Mouse (Mus musculus): ENCODE measurements around the gene Gabbr2. TPM values are rescaled to one million over a fixed set of nuclear protein-coding genes. Genes with fewer than 3 reads are reported as not detected.

The Gabbr2 gene
- total RNA-seq, 2 experiments from 2014 or later = 203 to 223 TPM

- H3K27ac ChIP-seq = peak overlapping the region; percentile 90
- peak; percentile 40 to 86 for DNase-seq (ENCODE audit: low spot score in 2 of 2)
- H3K4me3 ChIP-seq = peak overlapping the region; percentile 34
- no peak for TF ChIP-seq CTCF (conservative IDR thresholded peaks at IDR 0.05)
Observed at GRCm38 (mm10) chr4:47010400-47011231, 18.9 kb upstream of the Gabbr2 start.

DNA sequence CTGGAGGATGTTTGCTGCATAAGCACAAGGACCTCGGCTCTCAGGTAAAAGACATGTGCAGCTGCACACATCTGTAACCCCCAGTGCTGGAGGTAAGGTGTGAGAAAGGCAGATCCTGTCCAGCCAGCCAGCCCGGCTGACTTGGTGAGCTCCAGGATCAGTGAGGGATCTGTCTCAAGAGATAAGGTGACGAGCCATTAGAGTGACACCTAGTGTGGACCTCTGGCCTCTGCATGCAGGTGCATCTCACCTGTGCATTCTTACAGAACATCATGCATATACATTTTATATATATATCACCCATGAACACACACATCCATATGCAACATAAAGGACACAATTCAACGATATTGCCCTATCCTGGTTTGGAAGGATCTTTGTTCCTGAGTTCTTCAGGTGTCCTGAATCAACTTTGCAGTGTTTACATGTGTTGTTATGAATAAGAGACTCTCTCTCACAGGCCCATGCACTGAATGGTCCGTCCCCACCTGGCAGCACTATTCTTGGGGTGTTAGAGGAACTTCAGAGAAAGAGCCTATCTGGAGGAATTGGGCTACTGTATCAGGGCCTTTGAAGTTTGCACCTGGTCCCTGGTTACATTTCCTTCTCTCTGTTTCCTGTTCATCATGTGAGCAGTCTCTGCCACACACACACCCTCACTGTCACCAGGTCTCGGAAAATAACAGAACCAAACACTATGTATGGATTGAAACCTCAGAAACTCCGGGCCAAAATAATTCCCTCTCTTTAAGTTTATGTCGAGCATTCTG is 9.1 kb upstream of the Gabbr2 start:
- DNase-seq (ENCODE audit: low spot score in 2 of 2) = no peak
- Histone ChIP-seq H3K4me3 (no peak overlapping the region), H3K27ac (no peak overlapping the region)
- TF ChIP-seq CTCF (conservative IDR thresholded peaks at IDR 0.05) = no peak

GRCm38 (mm10) chr4:46997969-46998368 is 6.3 kb upstream of the Gabbr2 start:
- no peak for DNase-seq (ENCODE audit: low spot score in 2 of 2)
- H3K4me3 ChIP-seq = no peak overlapping the region
- H3K27ac ChIP-seq = no peak overlapping the region
- no peak for TF ChIP-seq CTCF (conservative IDR thresholded peaks at IDR 0.05)

GRCm38 (mm10) chr4:46992827-46993473 is 1.3 kb upstream of the Gabbr2 start:
- DNase-seq (ENCODE audit: low spot score in 2 of 2) = no peak
- no peak overlapping the region for H3K27ac ChIP-seq

GRCm38 (mm10) chr4:46991959-46992316 is 265 bp upstream of the Gabbr2 start:
- H3K4me3 ChIP-seq = peak overlapping the region; percentile 49
- no peak for DNase-seq (ENCODE audit: low spot score in 2 of 2)
- peak overlapping the region; percentile 95 for H3K27ac ChIP-seq
- no peak for TF ChIP-seq CTCF (conservative IDR thresholded peaks at IDR 0.05)

More at GRCm38 (mm10) chr4:46992827-46993473, 1.3 kb upstream of the Gabbr2 start:
- H3K4me3 ChIP-seq = no peak overlapping the region
- TF ChIP-seq CTCF (conservative IDR thresholded peaks at IDR 0.05) = no peak

DNA sequence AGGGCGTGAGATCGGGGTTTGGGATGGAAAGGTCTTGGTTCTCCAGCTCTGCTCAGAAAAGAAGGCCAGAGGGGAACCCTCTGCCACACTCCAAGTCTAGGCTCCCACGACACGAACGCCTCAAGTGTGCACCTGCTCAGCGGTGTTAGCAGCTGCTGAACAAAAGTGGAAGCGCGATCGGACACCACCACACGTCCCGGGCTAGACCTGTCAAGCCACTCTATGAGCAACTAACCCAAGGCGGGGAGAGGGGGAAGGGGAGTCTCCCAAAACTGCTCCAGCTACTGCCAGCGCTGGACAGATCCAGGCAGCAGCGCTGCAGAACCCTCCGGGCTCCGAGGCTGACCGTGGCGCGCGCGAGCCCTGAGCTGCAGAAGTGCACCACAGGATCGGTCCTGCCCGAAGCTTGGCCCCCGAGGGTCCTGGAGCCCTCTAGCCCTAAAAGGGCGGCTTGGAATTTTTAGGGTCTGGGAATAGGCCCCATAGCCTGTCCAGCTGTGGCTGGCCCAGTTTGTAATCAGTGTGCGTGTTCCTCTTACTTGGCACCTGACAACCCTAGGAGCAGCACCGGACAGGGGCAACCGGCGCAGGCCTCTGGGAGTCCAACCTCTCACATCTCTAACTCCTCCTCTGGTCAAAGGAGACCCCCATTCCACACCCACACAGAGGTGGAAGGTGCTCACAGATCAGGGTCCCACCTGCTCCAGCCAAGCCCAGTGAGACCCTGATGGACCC is 1.2 kb downstream of the Gabbr2 start:
- TF ChIP-seq CTCF (conservative IDR thresholded peaks at IDR 0.05) = no peak; the same call in 1 of the 2 replicates
- Histone ChIP-seq H3K4me3 (peak overlapping the region; percentile 61), H3K27ac (peak overlapping the region; percentile 90)
- peak in 1 of 2 experiments; percentile 29 for DNase-seq (ENCODE audit: low spot score in 2 of 2)

GRCm38 (mm10) chr4:46989842-46990241 is 1.8 kb downstream of the Gabbr2 start:
- TF ChIP-seq CTCF (conservative IDR thresholded peaks at IDR 0.05) = peak; percentile 83
- H3K27ac ChIP-seq = peak overlapping the region; percentile 90

GRCm38 (mm10) chr4:46988824-46989223 is 2.8 kb downstream of the Gabbr2 start:
- no peak for DNase-seq (ENCODE audit: low spot score in 2 of 2)
- no peak for TF ChIP-seq CTCF (conservative IDR thresholded peaks at IDR 0.05)
- peak overlapping the region; percentile 90 for H3K27ac ChIP-seq
- peak overlapping the region; percentile 61 for H3K4me3 ChIP-seq

More at GRCm38 (mm10) chr4:46989842-46990241, 1.8 kb downstream of the Gabbr2 start:
- DNase-seq (ENCODE audit: low spot score in 2 of 2) = peak; percentile 75 to 78
- peak overlapping the region; percentile 61 for H3K4me3 ChIP-seq

- H3K4me3 ChIP-seq = no peak overlapping the region
- DNase-seq (ENCODE audit: low spot score in 2 of 2) = no peak
- H3K27ac ChIP-seq = no peak overlapping the region; the same call in 1 of the 2 replicates
- no peak for TF ChIP-seq CTCF (conservative IDR thresholded peaks at IDR 0.05)
Observed at GRCm38 (mm10) chr4:46988257-46988656, 3.4 kb downstream of the Gabbr2 start.

DNA sequence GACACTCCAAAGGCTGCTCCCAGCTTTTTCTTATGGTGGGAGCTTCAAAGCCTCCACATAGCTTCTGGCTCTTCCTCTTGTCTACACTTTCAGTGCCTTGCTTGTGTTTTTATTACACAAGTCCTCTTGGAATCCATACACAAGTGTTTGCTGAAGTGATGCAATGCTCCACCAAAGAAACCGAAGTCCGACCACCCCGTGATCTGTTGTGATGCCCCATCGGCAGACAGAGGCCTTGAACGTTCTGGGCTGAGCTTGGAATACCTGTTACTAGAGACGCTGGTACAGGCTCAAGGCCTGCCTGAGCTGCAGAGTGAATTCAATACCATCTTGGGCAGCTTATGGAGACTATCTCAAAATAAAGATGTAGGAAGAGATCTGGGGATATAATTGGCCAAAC is 3.9 kb downstream of the Gabbr2 start:
- Histone ChIP-seq H3K4me3 (no peak overlapping the region), H3K27ac (no peak overlapping the region; the same call in 1 of the 2 replicates)
- TF ChIP-seq CTCF (conservative IDR thresholded peaks at IDR 0.05) = no peak
- DNase-seq (ENCODE audit: low spot score in 2 of 2) = no peak

DNA sequence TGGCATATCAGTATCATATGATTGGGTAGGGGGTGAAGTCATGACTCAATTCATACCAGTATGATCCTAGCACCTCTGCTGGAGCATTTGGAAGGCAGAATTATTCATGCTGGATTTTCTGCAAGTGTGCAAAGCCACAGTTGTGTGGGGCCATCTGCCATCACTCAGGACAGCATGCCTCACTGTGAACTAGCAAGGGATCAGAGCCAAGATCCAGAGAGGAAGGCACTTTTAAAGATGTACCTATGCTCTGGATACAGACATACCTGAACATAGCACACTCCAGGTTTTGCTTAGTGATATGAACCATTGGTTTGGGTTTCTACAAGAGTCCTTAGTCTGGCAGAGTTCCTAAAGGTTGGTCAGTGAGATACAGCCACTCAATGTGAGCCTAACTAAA is 5.6 kb downstream of the Gabbr2 start:
- Histone ChIP-seq H3K27ac (peak overlapping the region; percentile 36; the same call in 1 of the 2 replicates), H3K4me3 (no peak overlapping the region)
- DNase-seq (ENCODE audit: low spot score in 2 of 2) = no peak
- no peak for TF ChIP-seq CTCF (conservative IDR thresholded peaks at IDR 0.05)

- DNase-seq (ENCODE audit: low spot score in 2 of 2) = no peak
- Histone ChIP-seq H3K27ac (peak overlapping the region; percentile 76), H3K4me3 (no peak overlapping the region)
- 0 out of 2 replicates have a peak, but pooled peaks have one; percentile 6 for TF ChIP-seq CTCF (conservative IDR thresholded peaks at IDR 0.05)
Observed at GRCm38 (mm10) chr4:46982912-46983311, 8.8 kb downstream of the Gabbr2 start.

Measured in layer of hippocampus, adult 2 months (tissue).